Mouse (Mus musculus) neural tube, embryonic 12.5 days (tissue): ENCODE results near the gene Gm11555. TPM values are rescaled to one million over a fixed set of nuclear protein-coding genes. Genes with fewer than 3 reads are reported as not detected.

Source experiments
- polyA plus RNA-seq: library from polyadenylated mRNA; unstranded; fragments of >200 nt; fragmentation: Nextera tagmentation; extraction: Ambion mirVana; gene quantifications from 2 replicates; pipeline ENCODE4 v1.2.1, GENCODE M21; 2016

Gene Gm11555
- polyA plus RNA-seq, 1 experiment from 2014 or later: not detected

Other genes with a start within 250 kb of the Gm11555 start
- gene Krt12, start 228.0 kb downstream of the Gm11555 start, polyA plus RNA-seq: not detected in 2 replicates
- gene Krt20, start 212.1 kb downstream of the Gm11555 start, polyA plus RNA-seq: 0.20 and 0.38 TPM in 2 replicates
- not detected in 2 replicates for gene Krt23, start 157.1 kb downstream of the Gm11555 start, polyA plus RNA-seq
- not detected in 2 replicates for gene Krt39, start 128.9 kb downstream of the Gm11555 start, polyA plus RNA-seq
- not detected in 2 replicates for gene Krt40, start 107.1 kb downstream of the Gm11555 start, polyA plus RNA-seq
- gene Krtap3-3, start 99.4 kb downstream of the Gm11555 start, polyA plus RNA-seq: not detected in 2 replicates
- gene Krtap3-2, start 93.4 kb downstream of the Gm11555 start, polyA plus RNA-seq: not detected in 2 replicates
- gene Gm11939, start 90.8 kb downstream of the Gm11555 start, polyA plus RNA-seq: not detected in 2 replicates
- gene Krtap3-1, start 83.6 kb downstream of the Gm11555 start, polyA plus RNA-seq: not detected in 2 replicates
- gene Krtap1-5, start 69.2 kb downstream of the Gm11555 start, polyA plus RNA-seq: not detected in 2 replicates
- gene Krtap1-4, start 66.6 kb downstream of the Gm11555 start, polyA plus RNA-seq: not detected in 2 replicates
- not detected in 2 replicates for gene Krtap1-3, start 58.9 kb downstream of the Gm11555 start, polyA plus RNA-seq
- gene Krtap9-3, start 52.1 kb downstream of the Gm11555 start, polyA plus RNA-seq: not detected in 2 replicates
- not detected in 2 replicates for gene Gm11938, start 46.9 kb downstream of the Gm11555 start, polyA plus RNA-seq
- gene Gm11937, start 40.0 kb downstream of the Gm11555 start, polyA plus RNA-seq: not detected in 2 replicates
- gene Krtap2-4, start 35.4 kb downstream of the Gm11555 start, polyA plus RNA-seq: not detected in 2 replicates
- gene Gm11562, start 29.8 kb downstream of the Gm11555 start, polyA plus RNA-seq: not detected in 2 replicates
- gene Krtap4-1, start 22.0 kb downstream of the Gm11555 start, polyA plus RNA-seq: not detected in 2 replicates
- not detected in 2 replicates for gene Krtap4-2, start 15.2 kb downstream of the Gm11555 start, polyA plus RNA-seq
- not detected in 2 replicates for gene Krtap4-7, start 6.1 kb downstream of the Gm11555 start, polyA plus RNA-seq
- gene Gm11563, start 8.7 kb upstream of the Gm11555 start, polyA plus RNA-seq: not detected in 2 replicates
- not detected in 2 replicates for gene Krtap4-6, start 15.7 kb upstream of the Gm11555 start, polyA plus RNA-seq
- gene Gm14190, start 40.5 kb upstream of the Gm11555 start, polyA plus RNA-seq: not detected in 2 replicates
- not detected in 2 replicates for gene Gm14180, start 84.1 kb upstream of the Gm11555 start, polyA plus RNA-seq
- gene Gm11595, start 122.7 kb upstream of the Gm11555 start, polyA plus RNA-seq: not detected in 2 replicates
- not detected in 2 replicates for gene Krtap4-8, start 130.5 kb upstream of the Gm11555 start, polyA plus RNA-seq
- gene Krtap4-9, start 135.0 kb upstream of the Gm11555 start, polyA plus RNA-seq: not detected in 2 replicates
- gene Gm11596, start 143.2 kb upstream of the Gm11555 start, polyA plus RNA-seq: not detected in 2 replicates
- gene Gm11569, start 148.7 kb upstream of the Gm11555 start, polyA plus RNA-seq: not detected in 2 replicates
- not detected in 2 replicates for gene Gm11554, start 154.2 kb upstream of the Gm11555 start, polyA plus RNA-seq
- not detected in 2 replicates for gene Krtap4-13, start 159.7 kb upstream of the Gm11555 start, polyA plus RNA-seq
- gene Gm11564, start 165.4 kb upstream of the Gm11555 start, polyA plus RNA-seq: not detected in 2 replicates
- gene 2300003K06Rik, start 187.8 kb upstream of the Gm11555 start, polyA plus RNA-seq: not detected in 2 replicates
- not detected in 2 replicates for gene Krtap4-16, start 201.4 kb upstream of the Gm11555 start, polyA plus RNA-seq
- not detected in 2 replicates for gene Gm11568, start 207.7 kb upstream of the Gm11555 start, polyA plus RNA-seq
- gene Gm11559, start 214.2 kb upstream of the Gm11555 start, polyA plus RNA-seq: not detected in 2 replicates
- gene Krtap9-1, start 223.2 kb upstream of the Gm11555 start, polyA plus RNA-seq: not detected in 2 replicates
- not detected in 2 replicates for gene Gm11567, start 229.0 kb upstream of the Gm11555 start, polyA plus RNA-seq